Mouse (Mus musculus) liver, embryonic 15.5 days (tissue): Measurements from ENCODE around the gene Mnt. TPM values are rescaled to one million over a fixed set of nuclear protein-coding genes. Genes with fewer than 3 reads are reported as not detected.
"Not testable (repeated sequence)": the region's sequence is repeated elsewhere in the genome, so short reads cannot be mapped to it uniquely, and the experiment has no call there.

Source experiments
- ATAC-seq: fragments of 200-750 bp; cut with Nextera tagmentation; 2 replicates; pipeline ENCODE4 v1.8.0; 2017; ENCODE audit warnings: moderate number of reproducible peaks, mild to moderate bottlenecking, moderate library complexity; ENCODE audit not compliant: insufficient read depth
- H3K27ac ChIP-seq: fragments of 300-500 bp; sonication (generic); replicated peaks from 2 replicates; pipeline ENCODE4 v1.5.1; 2015; ENCODE audit warnings: mild to moderate bottlenecking, inconsistent platforms
- H3K27me3 ChIP-seq: fragments of 300-500 bp; sonication (generic); 2 replicates; pipeline ENCODE4 v1.6.1; 2015; ENCODE audit warnings: mild to moderate bottlenecking, inconsistent platforms
- H3K36me3 ChIP-seq: fragments of 300-500 bp; sonication (generic); replicated peaks from 2 replicates; pipeline ENCODE4 v1.6.1; 2015; ENCODE audit warnings: moderate library complexity, mild to moderate bottlenecking, inconsistent platforms
- H3K4me1 ChIP-seq: fragments of 300-500 bp; sonication (generic); replicated peaks from 2 replicates; pipeline ENCODE4 v1.6.1; 2015; ENCODE audit warnings: inconsistent platforms
- H3K4me2 ChIP-seq: fragments of 300-500 bp; sonication (generic); 2 replicates; pipeline ENCODE4 v1.6.1; 2015; ENCODE audit warnings: moderate library complexity, mild to moderate bottlenecking, inconsistent platforms
- H3K4me3 ChIP-seq: fragments of 300-500 bp; sonication (generic); replicated peaks from 2 replicates; pipeline ENCODE4 v1.5.1; 2015; ENCODE audit warnings: mild to moderate bottlenecking, inconsistent platforms
- H3K9ac ChIP-seq: fragments of 300-500 bp; sonication (generic); 2 replicates; pipeline ENCODE4 v1.6.1; 2015; ENCODE audit warnings: moderate library complexity, mild to moderate bottlenecking, inconsistent platforms
- H3K9me3 ChIP-seq: fragments of 300-500 bp; sonication (generic); replicated peaks from 2 replicates; pipeline ENCODE4 v1.6.1; 2016; ENCODE audit warnings: inconsistent platforms
- WGBS: fragments of 180-500 bp; shearing (Covaris S2); methylation state at CpG from one replicate; pipeline ENCODE4 v1.1.7; 2015; ENCODE audit warnings: mixed read lengths; ENCODE audit not compliant: insufficient replicate concordance; 5-methylcytosine and 5-hydroxymethylcytosine counted together
- polyA plus RNA-seq: library from polyadenylated mRNA; unstranded; fragments of >200 nt; fragmentation: Nextera tagmentation; extraction: Ambion mirVana; gene quantifications from 2 replicates; pipeline ENCODE4 v1.2.1, GENCODE M21; 2015

Mnt gene
- 1.4 and 1.5 TPM in 2 replicates for polyA plus RNA-seq

GRCm38 (mm10) chr11:74830256-74831161 lies at the start of gene Mnt:
TSS of gene Mnt (plus strand) at chr11:74830920.
- WGBS: under 1% methylated on average over 70 of the region's 70 CpGs
- H3K4me1 ChIP-seq: peaks cover 90% of the 10 kb centered on the region
- H3K9me3 ChIP-seq: no peaks in the 10 kb centered on the region
- peak; percentile 74 for ATAC-seq
- H3K9ac ChIP-seq: peak within 1 kb of the TSS; percentile 79
- peak within 1 kb of the TSS; percentile 80 for H3K4me3 ChIP-seq
- no peaks in the 10 kb centered on the region for H3K36me3 ChIP-seq
- no peaks in the 10 kb centered on the region for H3K27me3 ChIP-seq
- H3K4me2 ChIP-seq: peak within 1 kb of the TSS; percentile 100
- peak within 1 kb of the TSS; percentile 96 for H3K27ac ChIP-seq

- WGBS: 79% methylated on average over 4 of the region's 4 CpGs
- no peak overlapping the region for H3K4me3 ChIP-seq
- H3K27ac ChIP-seq: no peak overlapping the region
- no peaks in the 10 kb centered on the region for H3K27me3 ChIP-seq
- no peak overlapping the region for H3K4me2 ChIP-seq
- no peak for ATAC-seq
- no peaks in the 10 kb centered on the region for H3K4me1 ChIP-seq
- peaks cover 74% of the 10 kb centered on the region for H3K36me3 ChIP-seq
- H3K9me3 ChIP-seq: no peaks in the 10 kb centered on the region
- H3K9ac ChIP-seq: no peak overlapping the region
Measured at GRCm38 (mm10) chr11:74792874-74793273, 37.8 kb upstream of the Mnt start.

DNA sequence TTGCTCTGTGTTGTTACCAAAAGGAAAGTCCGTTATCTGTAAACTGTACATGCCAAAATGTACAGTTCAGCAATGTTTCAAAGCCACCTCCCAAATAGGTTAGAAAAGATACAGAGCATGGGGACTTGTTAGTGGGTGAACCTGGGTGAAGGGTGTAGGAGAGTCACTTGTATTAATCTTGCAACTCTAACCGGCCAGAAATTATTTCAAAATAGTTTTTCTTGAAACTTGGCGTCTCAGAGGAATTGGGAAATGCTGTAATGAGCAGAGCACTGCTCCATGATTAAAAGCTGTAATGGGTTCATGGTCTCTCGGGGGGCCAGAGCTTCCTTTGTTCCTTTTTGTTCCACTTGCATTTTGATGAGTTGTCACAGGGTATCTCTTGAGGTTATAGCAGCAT lies 30.1 kb upstream of the Mnt start:
- Histone ChIP-seq H3K4me1 (no peaks in the 10 kb centered on the region), H3K9ac (no peak overlapping the region), H3K4me2 (no peak overlapping the region), H3K27ac (no peak overlapping the region), H3K36me3 (peaks cover 66% of the 10 kb centered on the region), H3K27me3 (no peaks in the 10 kb centered on the region), H3K9me3 (no peaks in the 10 kb centered on the region), H3K4me3 (no peak overlapping the region)
- 67% methylated on average over 4 of the region's 4 CpGs for WGBS
- no peak for ATAC-seq

GRCm38 (mm10) chr11:74804081-74804627 lies 26.6 kb upstream of the Mnt start:
- H3K9me3 ChIP-seq: no peaks in the 10 kb centered on the region
- H3K4me1 ChIP-seq: no peaks in the 10 kb centered on the region
- no peak overlapping the region for H3K27ac ChIP-seq
- H3K27me3 ChIP-seq: no peaks in the 10 kb centered on the region
- WGBS: 77% methylated on average over 3 of the region's 3 CpGs
- H3K4me3 ChIP-seq: no peak overlapping the region
- no peak for ATAC-seq
- H3K36me3 ChIP-seq: peaks cover 60% of the 10 kb centered on the region
- no peak overlapping the region for H3K4me2 ChIP-seq
- no peak overlapping the region for H3K9ac ChIP-seq

GRCm38 (mm10) chr11:74807246-74807882 lies 23.4 kb upstream of the Mnt start:
- H3K27ac ChIP-seq: no peak overlapping the region
- H3K27me3 ChIP-seq: no peaks in the 10 kb centered on the region
- no peak for ATAC-seq
- 69% methylated on average over 6 of the region's 6 CpGs for WGBS
- peaks cover 53% of the 10 kb centered on the region for H3K36me3 ChIP-seq
- H3K4me2 ChIP-seq: no peak overlapping the region
- no peak overlapping the region for H3K9ac ChIP-seq
- H3K9me3 ChIP-seq: no peaks in the 10 kb centered on the region
- H3K4me1 ChIP-seq: peaks cover 8% of the 10 kb centered on the region; the same call in 1 of the 2 replicates
- no peak overlapping the region for H3K4me3 ChIP-seq

- WGBS: 82% methylated on average over 6 of the region's 6 CpGs
Measured at GRCm38 (mm10) chr11:74808251-74808853, 22.4 kb upstream of the Mnt start.

GRCm38 (mm10) chr11:74810134-74810533 lies 20.6 kb upstream of the Mnt start:
- no peaks in the 10 kb centered on the region for H3K9me3 ChIP-seq
- no peak overlapping the region for H3K4me3 ChIP-seq
- no peak overlapping the region for H3K27ac ChIP-seq
- peaks cover 8% of the 10 kb centered on the region; the same call in 1 of the 2 replicates for H3K4me1 ChIP-seq
- no peaks in the 10 kb centered on the region for H3K27me3 ChIP-seq
- no peak for ATAC-seq
- H3K4me2 ChIP-seq: no peak overlapping the region
- H3K9ac ChIP-seq: no peak overlapping the region
- peaks cover 36% of the 10 kb centered on the region for H3K36me3 ChIP-seq

More at GRCm38 (mm10) chr11:74808251-74808853, 22.4 kb upstream of the Mnt start:
- H3K4me1 ChIP-seq: peaks cover 8% of the 10 kb centered on the region; the same call in 1 of the 2 replicates
- H3K9me3 ChIP-seq: no peaks in the 10 kb centered on the region
- peaks cover 50% of the 10 kb centered on the region for H3K36me3 ChIP-seq
- no peak overlapping the region for H3K4me2 ChIP-seq
- no peak overlapping the region for H3K27ac ChIP-seq
- no peaks in the 10 kb centered on the region for H3K27me3 ChIP-seq
- no peak overlapping the region for H3K4me3 ChIP-seq
- no peak for ATAC-seq
- no peak overlapping the region for H3K9ac ChIP-seq

DNA sequence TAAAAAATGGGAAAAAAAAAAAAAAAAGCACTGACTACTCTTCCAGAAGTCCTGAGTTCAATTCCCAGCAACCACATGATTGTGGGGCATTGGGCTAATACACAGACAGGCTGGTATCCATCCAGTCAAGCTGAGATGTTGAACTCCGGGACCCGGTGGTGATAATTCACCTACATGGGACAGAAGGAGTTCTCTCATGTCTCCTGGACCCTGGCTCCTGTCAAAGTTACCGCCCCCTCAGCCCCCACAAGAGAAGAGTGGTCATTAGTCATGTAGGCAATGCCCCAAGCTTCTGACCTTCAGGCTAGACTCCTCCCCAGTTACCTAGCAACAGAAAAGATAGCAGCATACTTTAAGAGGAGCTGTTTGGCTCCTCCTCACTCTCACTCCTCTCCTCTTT lies 19.7 kb upstream of the Mnt start:
- 85% methylated on average over 3 of the region's 3 CpGs for WGBS
- not testable (repeated sequence) for H3K9ac ChIP-seq, H3K9me3 ChIP-seq, H3K4me2 ChIP-seq, ATAC-seq, H3K27me3 ChIP-seq, H3K27ac ChIP-seq, H3K4me1 ChIP-seq, H3K4me3 ChIP-seq
- H3K36me3 ChIP-seq: peaks cover 28% of the 10 kb centered on the region

GRCm38 (mm10) chr11:74811538-74811937 lies 19.2 kb upstream of the Mnt start:
- Histone ChIP-seq H3K9ac (no peak overlapping the region), H3K36me3 (peaks cover 28% of the 10 kb centered on the region), H3K4me2 (no peak overlapping the region), H3K27ac (no peak overlapping the region), H3K4me1 (peaks cover 8% of the 10 kb centered on the region; the same call in 1 of the 2 replicates), H3K4me3 (no peak overlapping the region), H3K27me3 (no peaks in the 10 kb centered on the region), H3K9me3 (no peaks in the 10 kb centered on the region)
- ATAC-seq: no peak
- 80% methylated on average over 5 of the region's 5 CpGs for WGBS

DNA sequence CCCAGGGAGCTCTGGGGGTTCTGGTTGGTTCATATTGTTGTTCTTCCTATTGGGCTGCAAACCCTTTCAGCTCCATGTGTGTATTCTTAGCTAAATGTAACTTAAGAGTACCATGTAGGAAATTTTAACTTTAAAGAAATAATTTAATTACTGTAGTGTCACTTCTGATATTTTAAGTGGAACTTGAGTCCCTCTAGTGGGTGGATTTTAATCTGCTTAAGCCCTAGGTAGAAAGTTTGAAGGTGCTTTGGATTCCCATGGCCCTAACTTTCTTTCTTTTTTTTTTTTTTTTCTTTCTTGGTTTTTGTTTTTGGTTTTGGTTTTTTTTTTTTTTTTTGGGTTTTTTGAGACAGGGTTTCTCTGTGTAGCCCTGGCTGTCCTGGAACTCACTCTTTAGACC lies 14.9 kb upstream of the Mnt start:
- no peak overlapping the region for H3K27ac ChIP-seq
- peaks cover 27% of the 10 kb centered on the region for H3K36me3 ChIP-seq
- ATAC-seq: no peak

GRCm38 (mm10) chr11:74820921-74821320 lies 9.8 kb upstream of the Mnt start:
- Histone ChIP-seq H3K4me3 (no peak overlapping the region), H3K4me1 (peaks cover 5% of the 10 kb centered on the region), H3K27ac (no peak overlapping the region), H3K9me3 (no peaks in the 10 kb centered on the region), H3K9ac (no peak overlapping the region), H3K36me3 (peaks cover 23% of the 10 kb centered on the region), H3K4me2 (no peak overlapping the region), H3K27me3 (no peaks in the 10 kb centered on the region)
- no peak for ATAC-seq
- WGBS: 50% methylated on average over 1 of the region's 1 CpGs

More for the DNA sequence above, 14.9 kb upstream of the Mnt start:
- Histone ChIP-seq H3K9ac (no peak overlapping the region), H3K4me1 (peaks cover 8% of the 10 kb centered on the region; the same call in 1 of the 2 replicates), H3K27me3 (no peaks in the 10 kb centered on the region), H3K4me3 (no peak overlapping the region), H3K9me3 (no peaks in the 10 kb centered on the region), H3K4me2 (no peak overlapping the region)
